Comparison of ENCODE assay signal across 8 mouse cellular contexts in the genomic region with DNA sequence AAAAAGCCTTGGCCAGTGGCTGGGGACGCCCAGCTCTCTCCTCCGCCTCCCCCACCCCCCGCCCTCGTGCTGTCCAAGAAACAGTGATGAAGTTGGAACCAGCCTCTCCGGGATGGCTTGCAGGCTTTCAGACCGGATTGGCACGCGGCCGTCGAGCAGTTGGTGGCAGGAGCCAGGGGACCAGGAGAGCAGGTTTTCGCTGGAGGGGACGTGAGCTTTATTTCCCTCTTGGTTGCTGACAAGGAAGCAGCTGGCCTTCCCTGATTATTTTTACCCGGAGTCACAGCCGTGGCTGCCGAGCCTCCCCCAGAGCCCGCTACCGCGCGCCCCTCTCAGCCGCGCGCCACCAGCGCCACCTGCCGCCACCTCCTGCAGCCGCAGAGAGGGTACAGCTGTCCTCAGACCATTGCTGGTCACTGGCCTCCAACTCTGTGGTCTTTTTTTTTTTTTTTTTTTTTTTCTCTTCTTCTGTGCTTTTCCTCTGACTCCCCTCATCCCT. TPM values are rescaled to one million over a fixed set of nuclear protein-coding genes. Genes with fewer than 3 reads are reported as not detected.
DNase-seq lines count a peak whose midpoint lies in the region; ATAC-seq lines count a peak whose summit lies in the region.

No protein-coding gene starts in this region.

- no peak overlapping the region for H3K27ac ChIP-seq in hindbrain, embryonic 14.5 days

- H3K27me3 ChIP-seq in hindbrain, embryonic 14.5 days (ENCODE audit: control insufficient read depth, insufficient read depth, low read length), result peaks cover 2% of the 10 kb centered on the region; the same call in 1 of the 2 replicates

- ATAC-seq in hindbrain, embryonic 14.5 days (ENCODE audit: low FRiP score), result peak; percentile 96
- peak; percentile 87 for ATAC-seq in megakaryocyte, adult 5-6 weeks (ENCODE audit: poor library complexity, severe bottlenecking)
- no peak for ATAC-seq in erythroid progenitor cell, adult 5-6 weeks (replicated peaks; ENCODE audit: low FRiP score, poor library complexity, severe bottlenecking)

- H3K9me3 ChIP-seq in hindbrain, embryonic 14.5 days (ENCODE audit: control insufficient read depth, low read length), result no peaks in the 10 kb centered on the region

- peak overlapping the region; percentile 31 for H3K4me3 ChIP-seq in hindbrain, embryonic 14.5 days (replicated peaks; ENCODE audit: low read length)

- peak overlapping the region; percentile 51; the same call in 1 of the 2 replicates for H3K9ac ChIP-seq in hindbrain, embryonic 14.5 days

- peak; percentile 15 for DNase-seq in T-cell, adult 2 months (ENCODE audit: low spot score)
- peak; percentile 91 to 93 for DNase-seq in cerebellum, postnatal 10 days
- DNase-seq in frontal cortex, postnatal 36 days (ENCODE audit: low spot score in 2 of 2), result peak; percentile 68 to 76
- DNase-seq in hindbrain, embryonic 14.5 days (ENCODE audit: low spot score), result peak; percentile 82
- peak; percentile 34 to 58 for DNase-seq in left cerebral cortex, adult 8-10 months (ENCODE audit: low spot score in 2 of 2)
- peak; percentile 74 to 85 for DNase-seq in right cerebral cortex, postnatal 10 days (ENCODE audit: low spot score in 2 of 2)

- H3K4me1 ChIP-seq in hindbrain, embryonic 14.5 days (replicated peaks; ENCODE audit: control insufficient read depth, insufficient read depth, low read length), result no peaks in the 10 kb centered on the region

- peak overlapping the region; percentile 58 for H3K4me2 ChIP-seq in hindbrain, embryonic 14.5 days (replicated peaks)

- WGBS in hindbrain, embryonic 14.5 days, result under 1% methylated on average over 25 of the region's 25 CpGs

- no peaks in the 10 kb centered on the region for H3K36me3 ChIP-seq in hindbrain, embryonic 14.5 days (replicated peaks; ENCODE audit: control insufficient read depth, insufficient read depth)

RNA-seq across cellular contexts. Expression of a gene that starts 14.5 kb away (rescaled TPM):
- polyA plus RNA-seq in hindbrain, embryonic 14.5 days (2014; fragmentation: Nextera tagmentation; extraction: Ambion mirVana), result 291 and 305 TPM in 2 replicates
- 100 to 1,000 TPM; 199 to 208 (median 202) TPM for total RNA-seq in left cerebral cortex, adult 8-10 months (2022)
- 193 and 197 TPM in 2 replicates for total RNA-seq in megakaryocyte, adult 5-6 weeks (2015)
- total RNA-seq in megakaryocyte, adult 5-6 weeks (2017), result 237 and 268 TPM in 2 replicates
- 76.3 and 132 TPM in 2 replicates for total RNA-seq in erythroid progenitor cell, adult 5-6 weeks (2015; ENCODE audit: low replicate concordance)
- total RNA-seq in erythroid progenitor cell, adult 5-6 weeks (2017; ENCODE audit: low replicate concordance), result 102 and 108 TPM in 2 replicates

RNA-seq across cellular contexts. Expression of a gene that starts 56.0 kb away (rescaled TPM):
- polyA plus RNA-seq in hindbrain, embryonic 14.5 days (2014; fragmentation: Nextera tagmentation; extraction: Ambion mirVana), result 0.08 and 0.09 TPM in 2 replicates
- under 1 TPM in 3 of 4 experiments, not detected in 1; 0.14 to 0.33 (median 0.27) TPM for total RNA-seq in left cerebral cortex, adult 8-10 months (2022)
- total RNA-seq in megakaryocyte, adult 5-6 weeks (2015), result not detected in 2 replicates
- total RNA-seq in megakaryocyte, adult 5-6 weeks (2017), result not detected in 2 replicates
- not detected in 2 replicates for total RNA-seq in erythroid progenitor cell, adult 5-6 weeks (2015; ENCODE audit: low replicate concordance)
- not detected in 2 replicates for total RNA-seq in erythroid progenitor cell, adult 5-6 weeks (2017; ENCODE audit: low replicate concordance)

Comparison
In these comparisons a context has a peak if more than half of its experiments do, and no peak if none do; other contexts are left out.
1. DNase-seq: peak in every context shown above with its lines; median percentile 92 in cerebellum, postnatal 10 days; 82 in hindbrain, embryonic 14.5 days; 80 in right cerebral cortex, postnatal 10 days; 72 in frontal cortex, postnatal 36 days; 46 in left cerebral cortex, adult 8-10 months; 15 in T-cell, adult 2 months.